Comparison of ENCODE assay signal across 24 mouse cellular contexts in the genomic region with DNA sequence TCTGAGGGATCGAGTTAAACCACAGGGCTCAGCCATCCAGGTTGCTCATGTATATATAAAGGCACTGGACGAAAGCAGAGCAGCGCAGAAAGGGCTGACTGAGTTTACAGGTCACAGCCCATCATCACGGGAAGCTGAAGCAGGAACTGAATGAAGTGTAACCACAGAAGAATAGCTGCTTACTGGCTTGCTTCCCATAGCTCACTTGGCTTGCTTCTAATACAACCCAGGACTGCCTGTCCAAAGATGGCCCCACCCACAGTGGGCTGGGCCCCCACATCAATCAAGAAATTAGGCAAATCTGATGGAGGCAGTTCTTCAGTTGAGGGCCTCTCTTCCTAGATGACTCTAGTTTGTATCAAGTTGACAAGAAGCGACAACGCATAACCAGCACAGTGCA. TPM values are rescaled to one million over a fixed set of nuclear protein-coding genes. Genes with fewer than 3 reads are reported as not detected.
DNase-seq lines count a peak whose midpoint lies in the region; ATAC-seq and TF ChIP-seq lines count a peak whose summit lies in the region.
"Had no signal": no experiment of that assay in that cellular context is flagged by ENCODE, and none has a peak within 500 bp of the region (broad histone marks: within the 10 kb centered on the region; RNA-seq: fewer than 3 reads in every experiment).

No protein-coding gene starts in this region.

- TF ChIP-seq POLR2A in MEL (IDR thresholded peaks at IDR 0.05; ENCODE audit: control insufficient read depth in 1 of 2, insufficient read depth in 1 of 2, low read depth in 1 of 2, low read length in 2 of 2, poor library complexity in 1 of 2): no peak

- no peak for ATAC-seq in forebrain, embryonic 14.5 days
- no peak for ATAC-seq in forebrain, embryonic 15.5 days (replicated peaks)
- ATAC-seq in granulocyte monocyte progenitor cell, adult 5-6 weeks (replicated peaks; ENCODE audit: poor library complexity, severe bottlenecking): peak; percentile 34
- no peak for ATAC-seq in heart, embryonic 12.5 days (ENCODE audit: insufficient number of reproducible peaks, low FRiP score)
- ATAC-seq: CD4-positive, CD25-positive, alpha-beta regulatory T cell, adult 4 months; forebrain, embryonic 16.5 days; hindbrain, postnatal 0 days; intestine, postnatal 0 days; midbrain, embryonic 13.5 days had no signal

- H3K4me2 ChIP-seq in forebrain, embryonic 14.5 days (ENCODE audit: low read length): no peak overlapping the region
- no peak overlapping the region for H3K4me2 ChIP-seq in forebrain, embryonic 15.5 days (replicated peaks)
- no peak overlapping the region for H3K4me2 ChIP-seq in heart, embryonic 12.5 days
- H3K4me2 ChIP-seq: embryonic facial prominence, embryonic 13.5 days; midbrain, embryonic 13.5 days had no signal

- H3K9me3 ChIP-seq in forebrain, embryonic 14.5 days (replicated peaks; ENCODE audit: control insufficient read depth, low read length): no peaks in the 10 kb centered on the region
- no peaks in the 10 kb centered on the region for H3K9me3 ChIP-seq in forebrain, embryonic 15.5 days
- H3K9me3 ChIP-seq in MEL (replicated peaks; ENCODE audit: insufficient read depth, low read length): no peaks in the 10 kb centered on the region
- H3K9me3 ChIP-seq in heart, embryonic 12.5 days (replicated peaks): peaks cover 8% of the 10 kb centered on the region

- TF ChIP-seq EP300 in MEL (IDR thresholded peaks at IDR 0.05; ENCODE audit: low read depth in 1 of 2, low read length in 2 of 2): no peak

- peaks cover 6% of the 10 kb centered on the region for H3K4me1 ChIP-seq in forebrain, embryonic 14.5 days (ENCODE audit: control insufficient read depth, insufficient read depth, low read length)
- peaks cover 23% of the 10 kb centered on the region for H3K4me1 ChIP-seq in forebrain, embryonic 15.5 days
- H3K4me1 ChIP-seq in MEL (ENCODE audit: control insufficient read depth in 1 of 2, insufficient read depth in 2 of 2, low read length in 2 of 2): peaks cover 0 to 14% of the 10 kb centered on the region in 2 experiments; a peak in 2 of 4 replicates
- H3K4me1 ChIP-seq in heart, embryonic 12.5 days (replicated peaks): peaks cover 43% of the 10 kb centered on the region

- 80% methylated on average over 6 of the region's 6 CpGs for WGBS in forebrain, embryonic 14.5 days
- 78% methylated on average over 6 of the region's 6 CpGs for WGBS in forebrain, embryonic 15.5 days
- 91% methylated on average over 6 of the region's 6 CpGs for WGBS in heart, embryonic 12.5 days

- H3K9ac ChIP-seq in forebrain, embryonic 14.5 days (ENCODE audit: low read length): no peak overlapping the region
- no peak overlapping the region for H3K9ac ChIP-seq in forebrain, embryonic 15.5 days (replicated peaks)
- H3K9ac ChIP-seq in MEL (ENCODE audit: control insufficient read depth, low read depth, low read length, poor library complexity, severe bottlenecking): no peak overlapping the region
- no peak overlapping the region for H3K9ac ChIP-seq in heart, embryonic 12.5 days
- H3K9ac ChIP-seq: embryonic facial prominence, embryonic 13.5 days; midbrain, embryonic 13.5 days had no signal

- 0 out of 2 replicates have a peak, but pooled peaks cover 3% of the 10 kb centered on the region for H3K36me3 ChIP-seq in forebrain, embryonic 14.5 days (ENCODE audit: control insufficient read depth, insufficient read depth, low read length)
- H3K36me3 ChIP-seq in forebrain, embryonic 15.5 days: peaks cover 8% of the 10 kb centered on the region
- H3K36me3 ChIP-seq in MEL (ENCODE audit: control insufficient read depth in 1 of 2, insufficient read depth in 2 of 2, low read length in 2 of 2): peaks cover 0 to 4% of the 10 kb centered on the region in 2 experiments; a peak in 2 of 4 replicates
- peaks cover 14% of the 10 kb centered on the region for H3K36me3 ChIP-seq in heart, embryonic 12.5 days

- peak; percentile 34 for DNase-seq in forebrain, embryonic 14.5 days (ENCODE audit: low spot score)
- peak; percentile 35 for DNase-seq in MEL (ENCODE audit: low read depth, low spot score)
- peak; percentile 71 for DNase-seq in lung, postnatal 10 days
- no peak for DNase-seq in ovary, postnatal 10 days (ENCODE audit: low spot score)
- DNase-seq in gastrocnemius, postnatal 4 days (ENCODE audit: low spot score in 2 of 2): no peak
- DNase-seq: adrenal gland, adult 8-10 months; cerebellum, adult 18-20 months; cerebellum, postnatal 25 days; embryo, embryonic 11 days; gastrocnemius, postnatal 36 days; kidney, postnatal 14 days; right cerebral cortex, postnatal 25 days had no signal

- H3K27me3 ChIP-seq in forebrain, embryonic 14.5 days (replicated peaks; ENCODE audit: control insufficient read depth, insufficient read depth, low read length): no peaks in the 10 kb centered on the region
- H3K27me3 ChIP-seq in forebrain, embryonic 15.5 days: no peaks in the 10 kb centered on the region
- H3K27me3 ChIP-seq in MEL (ENCODE audit: control insufficient read depth in 1 of 2, insufficient read depth in 2 of 2, low read length in 2 of 2): no peaks in the 10 kb centered on the region
- H3K27me3 ChIP-seq in heart, embryonic 12.5 days (replicated peaks): peaks cover 11% of the 10 kb centered on the region
- H3K27me3 ChIP-seq: embryonic facial prominence, embryonic 13.5 days; megakaryocyte, embryonic 14.5 days; midbrain, embryonic 13.5 days had no signal

- TF ChIP-seq RAD21 in MEL (IDR thresholded peaks at IDR 0.05; ENCODE audit: low read depth, low read length): no peak

- no peak for TF ChIP-seq CTCF in MEL (IDR thresholded peaks at IDR 0.05 in 2 of 3, conservative IDR thresholded peaks at IDR 0.05 in 1 of 3; ENCODE audit: control insufficient read depth in 1 of 3, insufficient read depth in 1 of 3, low read depth in 2 of 3, low read length in 3 of 3, poor library complexity in 1 of 3, severe bottlenecking in 1 of 3)

- no peak overlapping the region for H3K4me3 ChIP-seq in forebrain, embryonic 14.5 days (ENCODE audit: low read depth, low read length)
- no peak overlapping the region for H3K4me3 ChIP-seq in forebrain, embryonic 15.5 days
- H3K4me3 ChIP-seq in MEL (ENCODE audit: control insufficient read depth in 1 of 2, insufficient read depth in 1 of 2, low read depth in 2 of 2, low read length in 2 of 2): no peak overlapping the region
- no peak overlapping the region for H3K4me3 ChIP-seq in heart, embryonic 12.5 days
- H3K4me3 ChIP-seq: embryonic facial prominence, embryonic 13.5 days; erythroblast, embryonic 14.5 days; layer of hippocampus, adult 2 months; midbrain, embryonic 13.5 days had no signal

- 0 out of 2 replicates have a peak, but pooled peaks cover 2% of the 10 kb centered on the region for H3K79me2 ChIP-seq in MEL (ENCODE audit: control insufficient read depth, insufficient read depth, low read length, poor library complexity)

- no peak overlapping the region for H3K27ac ChIP-seq in forebrain, embryonic 14.5 days (ENCODE audit: low read depth, low read length)
- no peak overlapping the region for H3K27ac ChIP-seq in forebrain, embryonic 15.5 days (replicated peaks)
- no peak overlapping the region for H3K27ac ChIP-seq in MEL (ENCODE audit: control insufficient read depth, low read depth, low read length)
- no peak overlapping the region for H3K27ac ChIP-seq in heart, embryonic 12.5 days (ENCODE audit: poor library complexity, severe bottlenecking)
- H3K27ac ChIP-seq: embryonic facial prominence, embryonic 13.5 days; hindbrain, postnatal 0 days; layer of hippocampus, adult 2 months; midbrain, embryonic 13.5 days had no signal

TF ChIP-seq in MEL, 35 proteins besides CTCF, POLR2A, EP300 and RAD21:
- TF ChIP-seq JUND (IDR thresholded peaks at IDR 0.05; ENCODE audit: low read depth, low read length) (no peak), SMC3 (IDR thresholded peaks at IDR 0.05; ENCODE audit: low read depth, low read length) (no peak), CHD1 (IDR thresholded peaks at IDR 0.05; ENCODE audit: low read depth, low read length) (no peak), GATA1 (IDR thresholded peaks at IDR 0.05; ENCODE audit: low read depth, low read length) (no peak), TAL1 (IDR thresholded peaks at IDR 0.05; ENCODE audit: low read length) (no peak)

RNA-seq across cellular contexts. Expression of a gene that starts 16.4 kb away (rescaled TPM):
- polyA plus RNA-seq in forebrain, embryonic 14.5 days (2014; fragmentation: Nextera tagmentation; extraction: Ambion mirVana): 44.3 and 49.9 TPM in 2 replicates
- polyA plus RNA-seq in forebrain, embryonic 15.5 days (2015; fragmentation: Nextera tagmentation; extraction: Ambion mirVana): 54.2 and 56.3 TPM in 2 replicates
- total RNA-seq in MEL (2012; rRNA removed): 11.1 and 12.0 TPM in 2 replicates
- 10 to 100 TPM in 1 of 2 experiments, not detected in 1; 14.5 TPM for polyA plus RNA-seq in MEL (2012; ENCODE audit: insufficient read depth in 1 of 2, insufficient read length in 2 of 2, low read depth in 1 of 2, low replicate concordance in 2 of 2, missing spikeins in 1 of 2)
- total RNA-seq in granulocyte monocyte progenitor cell, adult 5-6 weeks (2014; fragmentation: Nextera tagmentation): 25.6 and 48.0 TPM in 2 replicates
- 20.4 and 32.7 TPM in 2 replicates for total RNA-seq in granulocyte monocyte progenitor cell, adult 5-6 weeks (2017)
- polyA plus RNA-seq in heart, embryonic 12.5 days (2016; fragmentation: Nextera tagmentation; extraction: Ambion mirVana): 77.9 and 80.9 TPM in 2 replicates
- total RNA-seq in gastrocnemius, postnatal 4 days (2021): 10 to 100 TPM; 47.4 to 54.6 TPM

Comparison
In these comparisons a context has a peak if more than half of its experiments do, and no peak if none do; other contexts are left out.
1. DNase-seq: peak in forebrain, embryonic 14.5 days (single experiment), MEL (single experiment) and lung, postnatal 10 days (single experiment); none in ovary, postnatal 10 days (single experiment) and gastrocnemius, postnatal 4 days (0 of 2).